Mouse (Mus musculus) left cerebral cortex, adult 11 months (tissue): ENCODE results near the gene Cftr.

ENCODE experiments used
- DNase-seq: peaks from one replicate; pipeline ENCODE4 v3.0.0; 2022; ENCODE audit warnings: low spot score

Cftr gene

DNA sequence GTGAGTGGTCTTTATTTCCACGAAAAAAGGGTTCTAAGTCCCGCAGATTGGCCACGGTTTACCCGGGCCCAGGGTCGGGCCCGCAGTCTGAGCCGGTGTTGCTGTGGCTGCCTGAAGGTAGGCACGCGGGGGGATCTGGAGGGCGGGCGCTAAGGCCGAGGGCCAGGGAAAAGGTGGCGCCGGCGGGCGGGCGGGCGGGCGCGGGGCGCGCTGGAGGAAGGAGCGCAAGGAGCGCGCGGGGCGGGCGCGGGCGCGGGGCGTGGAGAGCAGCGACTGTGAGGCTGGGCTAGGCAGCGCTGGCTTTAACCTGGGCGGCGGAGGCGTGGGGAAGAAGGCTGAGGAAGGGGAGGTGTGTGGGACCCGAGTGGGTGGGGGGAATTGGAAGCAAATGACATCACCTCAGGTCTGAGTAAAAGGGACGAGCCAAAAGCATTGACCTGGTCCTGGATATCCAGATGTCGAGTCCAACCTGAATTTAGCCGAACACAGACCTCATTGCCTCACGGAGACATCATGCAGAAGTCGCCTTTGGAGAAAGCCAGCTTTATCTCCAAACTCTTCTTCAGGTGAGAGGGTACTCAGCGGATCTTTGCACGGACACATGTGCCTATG, at the start of gene Cftr:
TSS of gene Cftr (plus strand) at position 377 of the 612 bp plus-strand sequence.
- DNase-seq = no peak

DNA sequence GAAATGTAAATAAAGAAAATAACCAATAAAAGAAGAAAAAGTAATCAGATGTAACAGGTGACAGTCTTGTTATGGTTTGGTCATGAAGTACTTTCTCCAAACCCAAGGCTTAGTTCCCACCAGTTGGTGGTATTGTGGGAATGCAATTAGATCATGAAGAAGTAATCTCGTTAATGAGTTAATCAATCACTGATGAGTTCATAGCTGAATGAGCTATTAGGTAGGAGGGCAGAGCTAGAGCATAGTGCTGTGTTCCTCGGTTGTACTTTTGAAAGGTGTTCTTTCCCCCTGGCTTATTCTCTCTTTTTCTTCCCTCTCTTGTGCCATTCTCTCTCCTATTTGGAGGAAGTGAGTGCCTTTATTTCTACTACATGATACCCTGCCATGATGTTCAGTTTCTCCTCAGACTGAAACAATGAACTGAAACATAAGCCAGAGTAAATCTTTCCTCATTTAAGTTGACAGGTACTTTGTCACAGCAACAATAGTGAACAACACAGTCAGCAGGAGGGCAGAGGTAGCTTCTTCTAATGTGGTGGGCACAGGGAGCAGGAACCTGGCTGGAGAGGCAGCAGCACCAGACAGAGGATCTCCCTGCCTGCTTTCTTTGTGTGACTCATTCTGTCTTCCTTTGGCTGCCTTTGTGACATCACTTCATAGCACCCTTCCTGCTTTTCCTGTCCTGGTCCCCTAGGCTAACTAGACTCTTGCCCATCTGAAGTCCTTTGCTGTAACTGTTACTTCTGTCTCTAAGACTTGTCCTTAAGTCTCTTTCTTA, 43.1 kb upstream of the Cftr start:
- DNase-seq = no peak

DNA sequence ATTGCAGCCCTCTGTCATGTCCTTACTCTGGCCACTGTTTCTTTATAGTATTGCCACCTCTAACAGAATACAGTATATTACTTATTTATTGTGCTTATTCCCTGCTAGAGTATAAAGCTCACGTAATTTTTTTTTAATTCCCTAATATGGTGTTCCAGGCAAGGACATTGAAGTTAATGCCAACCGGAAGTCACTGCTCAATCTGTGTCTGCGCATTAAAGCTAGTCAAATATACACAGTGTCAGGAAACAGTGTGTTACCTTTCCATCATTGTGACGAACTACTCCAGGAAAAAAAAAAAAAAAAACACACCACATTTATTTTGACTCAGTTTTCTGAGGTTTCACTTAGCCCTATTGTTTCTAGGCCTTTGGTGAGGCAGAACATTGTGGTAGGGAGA, 42.4 kb upstream of the Cftr start:
- DNase-seq = no peak

DNA sequence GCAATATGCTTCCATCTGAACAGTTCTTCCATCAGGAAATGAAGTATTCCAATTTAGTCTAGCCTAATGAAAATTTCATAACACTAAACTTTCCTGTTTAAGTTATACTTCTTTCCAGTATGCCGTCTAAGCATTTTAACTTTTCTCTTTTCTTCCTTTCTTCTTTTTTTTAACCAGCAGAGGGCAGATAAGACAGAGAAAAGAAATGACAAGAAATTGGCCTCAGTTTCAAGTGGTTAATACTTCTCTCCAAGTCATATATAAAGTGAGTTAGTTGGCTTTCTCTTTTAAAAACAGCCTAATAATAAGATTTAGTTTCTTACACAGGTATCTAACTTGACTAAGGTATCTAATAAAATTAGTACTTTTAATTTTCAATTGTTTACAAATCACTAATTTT, 35.2 kb upstream of the Cftr start:
- DNase-seq = no peak

DNA sequence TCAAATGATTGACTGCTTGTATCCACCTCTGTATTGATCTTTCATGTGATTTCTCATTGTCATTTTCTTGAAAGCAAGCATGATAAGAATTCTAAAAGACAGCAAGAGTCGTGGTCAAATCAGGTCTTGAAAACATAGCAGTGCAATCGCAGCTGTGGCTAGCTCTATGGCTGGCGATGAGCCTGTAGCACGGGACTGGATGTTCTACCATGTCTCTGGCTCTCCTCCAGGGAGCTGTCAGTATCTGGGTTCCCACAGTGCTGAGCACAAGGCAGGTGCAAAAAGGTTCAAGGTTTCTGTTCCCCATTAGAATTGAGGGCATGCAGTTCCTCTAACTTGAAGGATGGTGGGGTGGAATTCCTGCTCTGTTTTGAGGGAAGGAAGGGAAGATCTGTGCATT, 17.5 kb upstream of the Cftr start:
- DNase-seq = no peak

DNA sequence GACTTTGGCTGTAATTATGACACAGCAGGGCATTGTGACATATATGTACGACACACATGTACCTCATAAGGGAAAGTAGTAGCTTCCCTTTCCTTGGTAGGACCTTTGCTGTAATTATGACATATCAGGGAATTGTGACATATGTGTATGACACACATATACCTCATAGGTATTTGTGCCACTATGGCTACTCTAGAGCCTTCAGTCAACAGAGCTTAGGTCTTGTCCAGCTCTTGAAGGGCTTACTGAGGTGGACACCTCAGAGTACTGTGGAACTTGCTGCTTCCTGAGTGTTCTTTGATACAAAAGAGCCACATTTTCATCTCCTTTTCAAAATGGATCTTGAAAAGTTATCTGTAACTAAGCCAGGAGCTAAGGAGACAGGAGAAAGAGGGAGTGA, 869 bp upstream of the Cftr start:
- DNase-seq = no peak

DNA sequence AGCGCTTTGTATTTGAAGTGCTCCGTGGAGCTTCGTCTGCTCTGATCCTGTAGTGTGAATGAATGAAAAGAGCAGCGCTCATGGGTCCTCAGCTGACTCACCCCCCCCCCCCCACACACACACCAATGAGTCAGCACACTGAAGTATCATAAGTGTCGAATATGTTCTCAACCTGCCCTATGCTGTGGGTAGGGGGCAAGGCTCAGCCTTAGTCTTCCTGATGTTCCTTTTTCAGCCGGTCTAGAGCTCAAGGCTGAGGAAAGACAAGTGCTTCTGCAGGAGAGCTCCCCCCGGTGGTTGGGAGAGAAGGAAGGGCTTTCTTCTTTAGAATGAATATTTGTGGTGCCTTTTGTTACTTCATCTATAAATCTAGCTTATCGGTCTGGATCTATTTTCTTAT, 1.1 kb downstream of the Cftr start:
- no peak for DNase-seq

DNA sequence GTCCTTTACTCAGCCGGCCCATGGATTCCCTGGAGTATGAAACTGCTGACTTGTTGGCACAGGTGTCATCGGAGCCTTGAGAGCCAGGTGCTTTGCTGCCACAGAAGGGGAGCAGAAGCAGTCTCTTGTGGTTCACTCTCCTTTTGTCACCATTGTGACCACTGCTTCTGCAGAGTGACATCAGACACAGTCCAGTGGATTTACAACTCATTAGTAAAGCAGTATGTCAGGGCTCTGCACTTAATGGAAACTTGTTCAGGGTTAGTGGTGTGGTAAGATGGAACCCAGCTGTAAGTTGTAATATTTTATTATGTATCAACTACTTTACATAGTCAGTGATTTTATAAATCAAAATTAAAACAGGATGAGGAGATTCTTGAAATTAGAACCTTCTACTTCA, 7.0 kb downstream of the Cftr start:
- DNase-seq = no peak

DNA sequence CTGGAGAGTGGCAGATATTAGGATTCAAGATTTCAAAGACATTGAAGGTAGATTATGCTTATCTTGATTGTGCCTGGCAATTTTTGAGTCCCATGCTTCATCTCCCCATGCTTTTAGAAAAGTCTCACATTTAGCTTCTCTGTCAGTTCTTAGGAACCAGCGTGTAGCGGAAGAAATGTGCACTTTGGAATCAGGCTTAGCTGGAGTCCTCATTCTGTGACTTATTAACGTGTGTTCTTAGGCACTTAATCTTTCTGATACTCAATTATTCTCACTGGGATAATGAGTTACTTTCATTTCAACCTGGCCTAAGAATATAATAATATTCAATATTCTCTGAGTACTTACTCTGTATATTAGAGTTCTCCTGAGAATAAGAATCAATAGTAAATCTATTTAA, 10.2 kb downstream of the Cftr start:
- DNase-seq = no peak

DNA sequence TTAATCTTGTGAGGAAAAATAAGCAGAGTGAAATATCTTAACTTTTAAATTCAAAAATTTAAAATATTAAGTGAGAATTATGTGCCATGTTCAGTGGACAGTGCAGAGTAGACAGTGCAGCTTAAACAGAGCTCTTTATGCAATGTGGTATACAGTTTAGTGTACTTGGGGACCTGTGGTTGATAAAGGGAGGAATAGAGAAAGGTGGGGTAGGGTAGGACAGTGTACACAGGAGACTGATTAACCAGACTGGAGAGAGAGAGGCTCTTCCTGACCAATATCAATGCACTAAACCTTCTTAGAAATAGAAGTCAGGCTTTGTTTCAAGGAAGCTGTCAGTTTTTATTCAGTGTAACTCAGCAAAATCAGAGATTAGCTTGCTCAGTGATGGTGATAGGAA, 12.4 kb downstream of the Cftr start:
- no peak for DNase-seq

DNA sequence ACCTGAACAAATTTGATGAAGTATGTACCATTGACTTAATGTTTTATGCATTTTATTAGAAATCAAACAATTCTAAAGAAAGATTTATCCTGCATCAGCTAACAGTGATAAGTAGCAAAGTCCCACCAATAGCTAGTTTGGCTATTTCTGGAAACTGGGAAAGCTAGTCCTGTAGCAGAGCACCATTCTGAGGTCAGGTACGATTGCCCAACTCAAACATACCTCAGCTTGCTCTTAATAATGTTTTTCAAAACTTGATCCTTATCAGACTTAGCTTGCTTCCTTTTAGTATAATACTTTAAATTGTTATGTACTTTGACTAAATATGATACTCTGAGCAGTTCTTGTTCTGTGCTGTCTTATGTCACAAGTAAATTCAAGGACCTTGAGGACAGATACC, 50.2 kb downstream of the Cftr start:
- DNase-seq = no peak

DNA sequence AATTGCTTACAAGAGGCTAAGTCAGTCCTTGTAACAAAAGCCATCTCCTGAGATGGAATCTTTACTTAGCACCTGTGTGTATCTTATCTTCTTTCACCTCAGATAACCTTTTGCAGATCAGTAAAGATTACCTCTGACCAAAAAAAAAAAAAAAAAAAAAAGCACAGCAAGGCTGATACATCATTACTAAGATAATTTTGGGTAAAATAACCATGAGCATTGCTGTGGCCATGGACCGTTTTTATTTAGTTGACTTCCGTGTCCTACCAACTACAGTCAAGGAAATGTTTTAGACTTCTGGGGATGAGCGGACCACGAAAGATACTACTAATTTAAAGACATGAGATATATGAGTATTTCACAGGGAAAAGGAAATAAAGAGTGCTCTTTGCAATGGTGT, 52.7 kb downstream of the Cftr start:
- no peak for DNase-seq

DNA sequence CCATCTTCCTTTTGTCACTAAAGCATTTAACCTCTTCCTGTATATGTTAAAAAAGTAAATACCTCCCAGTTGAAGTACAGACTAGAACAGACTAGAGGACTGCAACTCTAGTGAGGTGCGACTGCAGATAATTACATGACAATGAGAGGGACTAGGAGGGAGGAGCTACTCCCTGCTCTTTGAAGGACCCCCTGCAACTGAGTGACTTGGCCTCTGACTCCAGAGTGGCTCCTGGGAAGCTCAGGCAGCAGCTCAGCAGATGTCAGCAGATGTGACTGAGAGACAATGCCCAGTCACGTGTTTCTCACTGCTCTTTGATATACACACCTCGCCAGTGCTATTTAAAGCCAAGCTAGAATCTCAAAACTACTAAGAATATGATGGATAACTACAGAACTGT, 54.7 kb downstream of the Cftr start:
- no peak for DNase-seq

DNA sequence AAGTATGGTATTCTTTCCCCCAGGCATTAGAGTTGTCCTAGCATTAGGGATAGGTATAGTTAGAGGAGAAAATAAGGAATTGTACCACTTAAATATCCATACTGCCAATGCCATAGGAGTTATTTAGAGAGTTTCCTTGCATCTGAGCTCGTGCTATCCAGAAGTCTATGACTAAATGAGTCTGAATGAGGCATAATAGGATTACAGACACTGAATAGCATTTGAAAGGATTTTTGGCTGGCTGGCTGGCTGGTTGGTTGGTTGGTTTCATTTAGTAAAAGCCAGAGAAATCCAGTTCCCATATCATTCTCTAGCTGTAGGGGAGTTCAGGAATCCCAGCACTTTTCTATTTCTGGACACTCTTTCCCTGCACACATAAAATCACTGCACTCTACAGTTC, 76.0 kb downstream of the Cftr start:
- DNase-seq = no peak

DNA sequence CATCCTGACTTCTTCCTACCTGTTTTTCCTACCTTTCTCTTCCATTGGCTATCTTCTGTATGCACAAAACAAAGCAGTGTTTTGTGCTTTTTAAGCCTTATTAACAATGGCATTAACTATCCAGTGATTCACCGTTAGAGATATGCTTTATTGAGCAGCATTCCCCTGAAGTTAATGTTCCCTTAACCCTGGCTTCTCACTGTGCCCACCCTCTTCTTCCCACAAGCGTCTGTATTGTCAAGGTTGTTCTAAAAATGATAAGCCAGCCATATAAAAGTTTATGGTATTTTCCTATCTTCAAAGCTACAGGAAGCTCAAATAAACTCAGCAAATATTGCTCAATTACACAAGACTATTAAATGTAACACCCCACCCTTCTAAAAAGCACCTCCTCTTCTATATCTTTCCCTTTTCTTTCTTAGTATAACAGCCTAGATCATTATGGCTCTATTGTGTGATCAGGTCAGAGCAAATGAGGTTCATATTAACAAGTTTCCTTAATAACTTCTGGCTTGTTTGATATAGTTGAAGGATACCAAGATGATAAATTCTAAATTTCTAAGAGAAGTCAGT, 77.5 kb downstream of the Cftr start:
- DNase-seq = no peak

DNA sequence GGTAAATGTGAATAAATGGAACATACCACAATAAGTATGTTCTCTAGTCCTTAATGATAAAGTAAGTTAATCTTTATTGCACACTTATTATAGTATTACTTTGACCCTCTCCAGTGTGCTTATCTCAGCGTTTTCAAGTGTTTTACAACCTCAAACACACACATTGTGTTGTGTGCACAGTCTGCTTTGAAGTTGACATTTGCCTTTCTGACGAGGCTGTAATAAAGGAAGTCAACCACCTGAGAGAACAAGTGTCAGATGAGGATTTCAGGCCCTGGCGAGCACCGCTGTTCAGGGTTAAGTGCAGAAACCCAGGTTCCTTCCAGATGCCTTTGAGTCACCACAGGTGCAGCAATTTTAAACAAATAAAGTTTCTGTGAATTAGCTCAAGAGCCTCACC, 78.0 kb downstream of the Cftr start:
- DNase-seq = no peak

DNA sequence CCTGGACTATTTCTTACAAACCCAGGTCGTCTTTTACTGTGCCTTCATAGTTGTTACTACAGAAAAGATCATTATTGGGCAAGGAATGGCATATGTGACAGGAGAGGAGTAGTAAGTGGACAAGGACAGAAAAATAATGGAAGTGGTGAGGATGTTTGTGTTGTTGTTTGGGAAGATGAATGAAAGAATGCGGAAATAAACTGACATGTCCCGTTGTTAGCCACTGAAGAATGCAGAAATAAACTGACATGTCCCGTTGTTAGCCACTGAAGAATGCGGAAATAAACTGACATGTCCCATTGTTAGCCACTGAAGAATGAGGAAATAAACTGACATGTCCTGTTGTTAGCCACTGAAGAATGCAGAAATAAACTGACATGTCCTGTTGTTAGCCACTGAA, 84.1 kb downstream of the Cftr start:
- no peak for DNase-seq

DNA sequence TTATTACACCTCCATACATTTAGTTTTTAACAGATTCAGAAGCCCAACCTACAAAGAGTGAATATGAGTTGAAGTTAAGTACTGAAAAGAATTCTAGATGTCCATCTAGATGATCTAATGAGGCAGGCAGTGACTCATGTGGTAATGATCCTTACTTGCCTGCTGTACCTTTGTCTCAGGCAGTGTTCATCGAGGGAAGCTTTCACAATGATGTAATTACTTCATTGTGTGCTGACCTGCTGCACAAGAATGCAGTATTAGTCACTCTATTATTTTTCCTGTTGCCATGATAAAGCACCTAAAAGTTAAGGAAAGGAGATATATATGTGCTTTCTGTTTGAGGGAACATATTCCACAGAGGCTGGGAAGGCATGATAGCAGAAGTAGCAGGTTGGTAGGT, 100.5 kb downstream of the Cftr start:
- DNase-seq = no peak

DNA sequence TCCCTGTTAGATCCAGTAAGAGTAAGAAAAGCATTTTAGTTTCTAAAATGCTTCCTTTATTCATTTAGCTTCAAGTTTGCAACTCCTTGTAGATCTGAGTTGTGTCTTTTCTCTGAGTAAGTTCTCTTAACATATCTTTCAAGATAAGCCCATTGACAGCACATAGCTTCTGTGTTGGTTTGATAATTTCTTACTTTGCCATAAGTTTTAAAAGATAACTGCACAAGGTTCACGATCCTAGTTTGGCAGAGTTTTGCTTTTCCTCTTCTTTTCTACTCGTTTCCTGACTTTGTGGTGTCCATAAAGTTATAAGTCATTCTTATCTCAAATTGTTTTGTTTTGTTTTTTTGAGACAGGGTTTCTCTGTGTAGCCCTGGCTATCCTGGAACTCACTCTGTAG, 130.3 kb downstream of the Cftr start:
- DNase-seq = no peak

DNA sequence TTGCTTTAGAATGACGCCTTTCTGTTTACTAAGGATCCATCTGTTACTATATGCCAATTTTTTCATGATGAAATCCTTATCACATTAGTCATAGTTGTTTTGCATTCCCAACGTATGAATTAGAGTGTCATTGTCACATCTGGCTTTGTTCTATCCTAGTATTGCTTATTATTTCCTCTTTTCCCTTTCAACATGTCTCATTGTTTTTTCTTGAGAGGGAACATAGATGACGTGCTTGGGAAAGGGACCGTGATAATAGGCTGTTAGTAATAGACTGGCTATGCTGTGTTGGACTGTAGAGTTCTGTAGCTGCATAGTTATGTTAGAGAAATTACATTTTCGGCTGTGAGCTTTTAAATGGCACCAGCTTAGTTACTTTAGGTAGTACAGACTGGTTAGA, 131.6 kb downstream of the Cftr start:
- no peak for DNase-seq

DNA sequence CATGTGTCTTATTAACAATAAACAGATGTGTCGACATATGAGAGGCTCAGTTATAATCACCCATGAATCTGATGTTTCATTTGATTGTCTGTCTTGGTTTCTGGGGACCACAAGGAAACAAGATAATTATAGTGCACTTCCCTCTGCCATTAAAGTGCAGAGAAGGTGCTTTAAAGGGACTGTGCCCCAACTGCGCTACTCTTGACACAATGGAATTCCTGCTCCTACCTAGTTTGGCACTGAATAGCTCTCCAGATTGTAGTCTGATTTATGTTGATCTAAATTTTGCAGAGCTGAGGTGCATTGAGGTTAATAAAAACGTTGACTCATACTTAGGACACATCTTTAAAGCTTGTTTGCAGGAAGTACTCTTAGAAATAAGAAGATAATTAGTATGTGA, 132.7 kb downstream of the Cftr start:
- no peak for DNase-seq

DNA sequence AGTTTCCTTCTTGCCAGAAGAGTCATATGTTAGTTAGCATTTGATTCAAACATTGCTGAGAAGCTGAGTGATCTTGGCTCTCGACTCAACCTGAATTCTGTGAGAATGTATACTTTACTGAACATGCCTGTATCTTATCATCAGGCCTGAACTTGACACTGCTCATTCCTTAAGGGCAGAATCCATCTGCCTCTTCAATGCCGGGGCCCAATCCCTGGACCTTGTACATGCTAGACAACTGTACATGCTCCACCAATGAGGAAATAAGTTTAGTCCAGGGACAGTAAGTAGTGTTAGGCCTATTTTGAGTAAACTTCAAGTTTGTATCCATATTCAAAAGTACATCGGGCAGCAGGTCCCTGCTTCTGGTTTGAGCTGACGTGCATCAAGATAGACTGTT, 134.6 kb downstream of the Cftr start:
- no peak for DNase-seq

DNA sequence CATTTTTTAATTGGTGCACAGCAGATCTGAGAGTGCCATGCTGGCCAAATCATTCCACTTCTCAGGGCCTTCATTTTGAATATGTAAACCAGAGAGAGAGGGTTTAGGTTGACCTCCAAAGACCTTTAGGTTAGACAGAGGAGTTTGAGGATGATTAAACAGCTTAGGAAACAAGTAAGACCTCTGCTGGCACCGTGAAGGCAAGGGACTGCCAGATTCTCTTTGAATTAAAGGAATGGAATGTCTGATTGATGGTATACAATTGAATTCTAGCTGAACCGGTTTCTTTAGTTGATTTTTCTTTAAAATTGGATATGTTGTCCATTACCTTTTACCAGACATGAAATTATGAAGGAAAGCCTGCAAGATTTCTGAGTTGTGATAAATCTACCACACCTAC, 140.5 kb downstream of the Cftr start:
- no peak for DNase-seq
